Mouse (Mus musculus) midbrain, embryonic 13.5 days (tissue): ENCODE measurements around the gene Slco6d1. TPM values are rescaled to one million over a fixed set of nuclear protein-coding genes. Genes with fewer than 3 reads are reported as not detected.
"Not testable (repeated sequence)": the region's sequence is repeated elsewhere in the genome, so short reads cannot be mapped to it uniquely, and the experiment has no call there.

Experiments used
- ATAC-seq: fragments of 200-750 bp; cut with Nextera tagmentation; 2 replicates; pipeline ENCODE4 v1.8.0; 2017; ENCODE audit warnings: mild to moderate bottlenecking, moderate TSS enrichment, moderate library complexity
- H3K27ac ChIP-seq: fragments of 300-500 bp; sonication (generic); 2 replicates; pipeline ENCODE4 v1.5.1; 2015; ENCODE audit warnings: inconsistent platforms, mild to moderate bottlenecking, moderate library complexity
- H3K27me3 ChIP-seq: fragments of 300-500 bp; sonication (generic); 2 replicates; pipeline ENCODE4 v1.6.1; 2015; ENCODE audit warnings: mild to moderate bottlenecking, inconsistent platforms
- H3K36me3 ChIP-seq: fragments of 300-500 bp; sonication (generic); 2 replicates; pipeline ENCODE4 v1.6.1; 2015; ENCODE audit warnings: mild to moderate bottlenecking, inconsistent platforms
- H3K4me1 ChIP-seq: fragments of 300-500 bp; sonication (generic); replicated peaks from 2 replicates; pipeline ENCODE4 v1.6.1; 2015; ENCODE audit warnings: inconsistent platforms
- H3K4me2 ChIP-seq: fragments of 300-500 bp; sonication (generic); replicated peaks from 2 replicates; pipeline ENCODE4 v1.6.1; 2015; ENCODE audit warnings: moderate library complexity, mild to moderate bottlenecking, inconsistent platforms
- H3K4me3 ChIP-seq: fragments of 300-500 bp; sonication (generic); replicated peaks from 2 replicates; pipeline ENCODE4 v1.5.1; 2015; ENCODE audit warnings: mild to moderate bottlenecking, inconsistent platforms
- H3K9ac ChIP-seq: fragments of 300-500 bp; sonication (generic); replicated peaks from 2 replicates; pipeline ENCODE4 v1.6.1; 2015; ENCODE audit warnings: mild to moderate bottlenecking, inconsistent platforms
- H3K9me3 ChIP-seq: fragments of 300-500 bp; sonication (generic); 2 replicates; pipeline ENCODE4 v1.6.1; 2016; ENCODE audit warnings: mild to moderate bottlenecking, inconsistent platforms
- WGBS: fragments of 180-500 bp; shearing (Covaris S2); methylation state at CpG from one replicate; pipeline ENCODE4 v1.1.7; 2015; 5-methylcytosine and 5-hydroxymethylcytosine counted together
- polyA plus RNA-seq: library from polyadenylated mRNA; unstranded; fragments of >200 nt; fragmentation: Nextera tagmentation; extraction: Ambion mirVana; gene quantifications from 2 replicates; pipeline ENCODE4 v1.2.1, GENCODE M21; 2015

Gene Slco6d1
- polyA plus RNA-seq, result not detected in 2 replicates

DNA sequence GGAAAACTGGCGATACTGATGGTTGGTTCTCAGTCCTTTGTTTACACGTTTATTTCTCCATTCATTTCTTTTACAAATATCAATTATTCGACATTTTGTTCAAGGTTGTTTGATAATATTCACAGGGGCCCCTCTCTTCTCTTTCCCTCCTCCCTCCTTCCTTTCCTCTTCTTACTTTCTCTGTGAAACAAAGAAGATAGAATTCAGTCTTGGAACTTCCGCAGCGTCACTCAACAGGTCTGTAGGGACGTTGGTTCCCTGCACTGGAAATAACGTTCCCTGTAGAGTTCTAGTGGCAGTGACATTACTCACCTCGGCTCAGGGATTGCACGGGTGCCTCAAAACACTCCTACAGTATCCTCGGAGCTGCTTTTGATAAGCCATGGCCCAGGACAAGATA is at the start of gene Slco6d1:
Slco6d1 (plus strand) TSS at position 301 of the 400 bp plus-strand sequence.
- Histone ChIP-seq H3K4me2 (no peak within 1 kb of the TSS), H3K4me3 (no peak within 1 kb of the TSS), H3K27ac (no peak within 1 kb of the TSS), H3K27me3 (no peaks in the 10 kb centered on the region), H3K4me1 (no peaks in the 10 kb centered on the region), H3K9ac (no peak within 1 kb of the TSS), H3K36me3 (no peaks in the 10 kb centered on the region), H3K9me3 (no peaks in the 10 kb centered on the region)
- ATAC-seq, result no peak
- 90% methylated on average over 10 of the region's 10 CpGs for WGBS

GRCm38 (mm10) chr1:98392001-98392400 is 28.9 kb upstream of the Slco6d1 start:
- ATAC-seq, result no peak
- Histone ChIP-seq H3K4me2 (no peak overlapping the region), H3K27ac (no peak overlapping the region), H3K4me3 (no peak overlapping the region), H3K4me1 (no peaks in the 10 kb centered on the region), H3K9me3 (no peaks in the 10 kb centered on the region), H3K9ac (no peak overlapping the region), H3K27me3 (no peaks in the 10 kb centered on the region), H3K36me3 (no peaks in the 10 kb centered on the region)

- WGBS, result 83% methylated on average over 4 of the region's 4 CpGs
- no peak for ATAC-seq
Observed at GRCm38 (mm10) chr1:98447929-98448328, 27.0 kb downstream of the Slco6d1 start.

GRCm38 (mm10) chr1:98459224-98459623 is 38.3 kb downstream of the Slco6d1 start:
- H3K4me3 ChIP-seq, H3K9me3 ChIP-seq, H3K36me3 ChIP-seq, H3K27me3 ChIP-seq, H3K27ac ChIP-seq, H3K9ac ChIP-seq, H3K4me2 ChIP-seq, H3K4me1 ChIP-seq, ATAC-seq: not testable (repeated sequence)
- WGBS, result 91% methylated on average over 8 of the region's 8 CpGs

More at GRCm38 (mm10) chr1:98447929-98448328, 27.0 kb downstream of the Slco6d1 start:
- no peaks in the 10 kb centered on the region for H3K36me3 ChIP-seq
- H3K4me1 ChIP-seq, result no peaks in the 10 kb centered on the region
- H3K9ac ChIP-seq, result no peak overlapping the region
- no peaks in the 10 kb centered on the region for H3K27me3 ChIP-seq
- H3K9me3 ChIP-seq, result no peaks in the 10 kb centered on the region
- no peak overlapping the region for H3K4me3 ChIP-seq
- H3K4me2 ChIP-seq, result no peak overlapping the region
- no peak overlapping the region for H3K27ac ChIP-seq

GRCm38 (mm10) chr1:98476381-98476780 is 55.5 kb downstream of the Slco6d1 start:
- not testable (repeated sequence) for H3K27me3 ChIP-seq, H3K36me3 ChIP-seq, H3K9me3 ChIP-seq, H3K27ac ChIP-seq, H3K4me2 ChIP-seq, H3K9ac ChIP-seq, H3K4me1 ChIP-seq, H3K4me3 ChIP-seq, ATAC-seq
- 63% methylated on average over 1 of the region's 1 CpGs for WGBS

GRCm38 (mm10) chr1:98479243-98479642 is 58.3 kb downstream of the Slco6d1 start:
- H3K4me2 ChIP-seq, result no peak overlapping the region
- no peak for ATAC-seq
- 91% methylated on average over 2 of the region's 2 CpGs for WGBS

DNA sequence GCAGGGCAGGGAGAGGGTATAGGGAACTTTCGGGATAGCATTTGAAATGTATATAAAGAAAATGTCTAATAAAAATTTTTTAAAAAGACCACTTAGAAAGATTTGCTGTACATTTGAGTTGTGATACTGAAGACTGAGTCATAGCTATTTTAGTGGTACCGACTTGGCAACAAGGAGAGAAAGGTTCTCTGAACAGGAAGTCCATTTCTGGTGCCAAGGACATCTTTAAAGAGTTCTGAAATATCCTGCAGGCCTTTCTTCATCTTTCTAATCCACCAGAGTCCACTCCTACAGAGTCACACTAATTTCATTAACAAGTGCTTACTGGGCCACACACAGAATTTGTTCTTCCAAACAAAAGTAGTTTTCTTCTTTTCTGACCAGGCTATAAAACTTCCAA is 85.1 kb downstream of the Slco6d1 start:
- H3K4me3 ChIP-seq, result no peak overlapping the region
- ATAC-seq, result no peak
- H3K27ac ChIP-seq, result no peak overlapping the region
- H3K9ac ChIP-seq, result no peak overlapping the region
- no peak overlapping the region for H3K4me2 ChIP-seq
- WGBS, result 85% methylated on average over 2 of the region's 2 CpGs
- H3K27me3 ChIP-seq, result no peaks in the 10 kb centered on the region
- no peaks in the 10 kb centered on the region for H3K9me3 ChIP-seq
- no peaks in the 10 kb centered on the region for H3K4me1 ChIP-seq
- H3K36me3 ChIP-seq, result no peaks in the 10 kb centered on the region

More at GRCm38 (mm10) chr1:98479243-98479642, 58.3 kb downstream of the Slco6d1 start:
- H3K4me3 ChIP-seq, result no peak overlapping the region
- H3K27ac ChIP-seq, result no peak overlapping the region
- H3K9me3 ChIP-seq, result no peaks in the 10 kb centered on the region
- no peak overlapping the region for H3K9ac ChIP-seq
- H3K4me1 ChIP-seq, result no peaks in the 10 kb centered on the region
- no peaks in the 10 kb centered on the region for H3K36me3 ChIP-seq
- no peaks in the 10 kb centered on the region for H3K27me3 ChIP-seq

DNA sequence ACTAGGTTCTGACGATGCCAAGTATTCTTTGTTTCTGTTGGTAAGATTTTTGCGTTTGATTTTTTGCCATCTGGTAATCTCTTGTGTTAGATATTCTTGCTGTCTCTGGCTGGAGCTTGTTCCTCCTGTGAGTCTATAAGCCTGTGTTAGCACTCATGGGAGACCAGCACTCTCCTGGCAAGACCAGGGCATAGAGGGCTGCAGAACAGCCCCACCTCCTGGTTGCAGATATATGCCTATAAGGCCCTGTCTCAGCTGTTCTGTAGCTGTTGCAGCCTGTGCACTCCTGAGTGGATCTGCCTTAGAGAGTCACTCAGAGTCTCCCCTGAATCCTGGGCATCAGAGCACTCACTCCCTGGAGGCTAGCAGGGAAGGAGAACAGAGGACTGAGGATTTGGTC is 102.1 kb downstream of the Slco6d1 start:
- H3K36me3 ChIP-seq, result no peaks in the 10 kb centered on the region
- no peak for ATAC-seq
- no peaks in the 10 kb centered on the region for H3K9me3 ChIP-seq
- 89% methylated on average over 2 of the region's 2 CpGs for WGBS
- no peaks in the 10 kb centered on the region for H3K27me3 ChIP-seq
- H3K27ac ChIP-seq, result no peak overlapping the region
- no peaks in the 10 kb centered on the region for H3K4me1 ChIP-seq
- H3K4me2 ChIP-seq, result no peak overlapping the region
- no peak overlapping the region for H3K9ac ChIP-seq
- H3K4me3 ChIP-seq, result no peak overlapping the region

DNA sequence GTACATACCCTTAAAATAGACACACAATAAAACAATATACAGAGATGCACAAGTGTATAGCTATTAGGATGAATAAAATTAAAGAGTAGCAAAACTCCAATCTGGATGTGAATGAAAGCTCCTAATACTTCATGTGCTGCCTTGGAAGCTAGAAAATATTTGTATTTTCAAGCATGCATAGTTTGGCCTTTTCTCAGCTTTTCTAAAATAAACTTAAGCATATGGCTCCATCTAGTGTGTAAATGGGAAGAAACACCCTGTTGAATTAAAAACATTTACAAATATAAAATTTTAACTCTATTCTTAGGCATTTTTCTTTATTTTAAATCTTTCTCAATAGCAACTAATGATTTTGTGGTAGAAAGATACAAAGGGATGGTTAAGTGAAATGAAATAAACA is 102.6 kb downstream of the Slco6d1 start:
- H3K36me3 ChIP-seq, result no peaks in the 10 kb centered on the region
- H3K27ac ChIP-seq, result no peak overlapping the region
- H3K27me3 ChIP-seq, result no peaks in the 10 kb centered on the region
- H3K4me1 ChIP-seq, result no peaks in the 10 kb centered on the region
- no peak overlapping the region for H3K4me2 ChIP-seq
- H3K9ac ChIP-seq, result no peak overlapping the region
- no peak overlapping the region for H3K4me3 ChIP-seq
- ATAC-seq, result no peak
- H3K9me3 ChIP-seq, result no peaks in the 10 kb centered on the region

- ATAC-seq, H3K4me1 ChIP-seq, H3K27me3 ChIP-seq, H3K36me3 ChIP-seq, H3K9me3 ChIP-seq, H3K4me3 ChIP-seq, H3K4me2 ChIP-seq, H3K27ac ChIP-seq, H3K9ac ChIP-seq: not testable (repeated sequence)
- WGBS, result 86% methylated on average over 2 of the region's 2 CpGs
Observed at GRCm38 (mm10) chr1:98528368-98528767, 107.4 kb downstream of the Slco6d1 start.

DNA sequence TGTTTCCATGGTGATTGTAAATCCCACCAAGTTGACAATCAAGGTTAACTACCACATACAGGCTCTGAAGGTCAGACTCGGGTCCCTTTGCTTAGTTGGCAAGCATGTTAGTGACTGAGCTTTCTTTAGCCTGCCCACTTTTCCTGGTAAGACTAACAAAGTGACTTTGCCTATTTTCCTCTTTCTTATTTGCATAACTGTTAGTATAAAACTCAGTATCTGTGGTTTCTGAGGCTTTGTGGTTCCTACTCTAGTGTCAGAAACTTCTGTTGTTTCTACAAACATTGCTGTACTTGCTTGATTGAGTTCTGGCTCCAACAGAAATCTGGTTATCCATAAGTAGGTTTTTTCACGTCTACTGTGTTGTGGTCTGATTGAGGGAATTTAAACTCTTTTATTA is 124.4 kb downstream of the Slco6d1 start:
- H3K27me3 ChIP-seq, result no peaks in the 10 kb centered on the region
- no peaks in the 10 kb centered on the region for H3K9me3 ChIP-seq
- no peak overlapping the region for H3K27ac ChIP-seq
- H3K4me1 ChIP-seq, result no peaks in the 10 kb centered on the region
- WGBS, result 81% methylated on average over 2 of the region's 2 CpGs
- H3K36me3 ChIP-seq, result no peaks in the 10 kb centered on the region
- no peak overlapping the region for H3K9ac ChIP-seq
- H3K4me2 ChIP-seq, result no peak overlapping the region
- H3K4me3 ChIP-seq, result no peak overlapping the region
- no peak for ATAC-seq

DNA sequence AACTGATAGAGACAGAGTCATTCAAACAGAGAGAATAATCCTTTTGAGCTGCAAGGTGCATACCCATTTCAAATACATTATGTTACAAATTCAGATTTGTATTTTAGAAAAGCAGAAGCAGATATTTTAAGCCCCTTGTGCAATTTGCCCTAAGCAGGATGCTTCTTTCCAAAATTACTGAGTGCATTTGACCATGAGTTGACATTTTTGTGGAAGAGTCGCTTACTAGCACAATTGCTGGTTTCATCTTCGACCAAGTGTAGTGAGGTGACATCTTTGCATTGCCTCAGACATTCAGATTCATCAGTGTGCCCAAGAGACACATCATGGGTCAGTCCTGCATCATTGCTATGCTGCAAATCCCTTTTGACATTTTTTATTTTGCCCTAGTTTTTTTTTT is 133.5 kb downstream of the Slco6d1 start:
- no peak overlapping the region for H3K4me3 ChIP-seq
- H3K4me2 ChIP-seq, result no peak overlapping the region
- no peaks in the 10 kb centered on the region for H3K9me3 ChIP-seq
- no peaks in the 10 kb centered on the region for H3K27me3 ChIP-seq
- WGBS, result 86% methylated on average over 2 of the region's 2 CpGs
- no peaks in the 10 kb centered on the region for H3K36me3 ChIP-seq
- ATAC-seq, result no peak
- H3K9ac ChIP-seq, result no peak overlapping the region
- H3K27ac ChIP-seq, result no peak overlapping the region
- no peaks in the 10 kb centered on the region for H3K4me1 ChIP-seq

DNA sequence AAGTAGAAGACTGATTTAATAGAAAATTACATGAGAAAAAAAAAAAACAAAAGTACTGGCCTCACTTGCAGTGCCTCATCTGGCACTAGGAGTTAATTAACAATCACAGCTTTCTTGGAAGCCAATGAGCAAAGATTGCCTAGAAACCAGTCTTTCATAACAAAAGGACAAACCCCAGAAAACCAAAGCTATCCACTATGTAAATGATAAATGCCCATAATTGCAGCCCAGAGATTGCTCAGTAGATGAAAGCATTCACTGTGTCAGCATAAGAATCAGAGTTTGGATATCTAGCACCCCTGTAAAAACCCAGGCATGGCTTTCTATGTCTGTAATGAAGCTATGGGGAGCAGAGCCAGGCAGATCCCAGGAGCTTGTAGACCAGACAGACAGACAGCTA is 144.8 kb downstream of the Slco6d1 start:
- Histone ChIP-seq H3K36me3 (no peaks in the 10 kb centered on the region), H3K4me1 (no peaks in the 10 kb centered on the region), H3K9me3 (no peaks in the 10 kb centered on the region), H3K4me2 (no peak overlapping the region), H3K4me3 (no peak overlapping the region), H3K9ac (no peak overlapping the region), H3K27ac (no peak overlapping the region), H3K27me3 (no peaks in the 10 kb centered on the region)
- ATAC-seq, result no peak
